Mouse (Mus musculus): Measurements from ENCODE around the gene Pnldc1.

Gene Pnldc1

GRCm38 (mm10) chr17:12857395-12857794, 52.6 kb downstream of the Pnldc1 start:
- DNase-seq (ENCODE audit: low read depth): no peak

- no peak for DNase-seq (ENCODE audit: low read depth)
Observed at GRCm38 (mm10) chr17:12854386-12854785, 55.6 kb downstream of the Pnldc1 start.

GRCm38 (mm10) chr17:12853821-12854220, 56.2 kb downstream of the Pnldc1 start:
- DNase-seq (ENCODE audit: low read depth): no peak

- DNase-seq (ENCODE audit: low read depth): no peak
Observed at GRCm38 (mm10) chr17:12851689-12852088, 58.3 kb downstream of the Pnldc1 start.

- DNase-seq (ENCODE audit: low read depth): peak; percentile 17
Observed at GRCm38 (mm10) chr17:12849778-12850382, 60.1 kb downstream of the Pnldc1 start.

GRCm38 (mm10) chr17:12847736-12848135, 62.3 kb downstream of the Pnldc1 start:
- DNase-seq (ENCODE audit: low read depth): no peak

- no peak for DNase-seq (ENCODE audit: low read depth)
Observed at GRCm38 (mm10) chr17:12846474-12846873, 63.6 kb downstream of the Pnldc1 start.

GRCm38 (mm10) chr17:12845862-12846261, 64.2 kb downstream of the Pnldc1 start:
- no peak for DNase-seq (ENCODE audit: low read depth)

- DNase-seq (ENCODE audit: low read depth): no peak
Observed at GRCm38 (mm10) chr17:12844540-12844939, 65.5 kb downstream of the Pnldc1 start.

GRCm38 (mm10) chr17:12843826-12844225, 66.2 kb downstream of the Pnldc1 start:
- no peak for DNase-seq (ENCODE audit: low read depth)

GRCm38 (mm10) chr17:12839475-12840267, 70.4 kb downstream of the Pnldc1 start:
- no peak for DNase-seq (ENCODE audit: low read depth)
